Mouse (Mus musculus): ENCODE measurements at regions not wholly inside any gene's neighbourhood (a gene's known extent, or its start where the extent isn't known, plus 50 kb on each side); places are given as distances from the start of the nearest gene placed in this dataset.

DNA sequence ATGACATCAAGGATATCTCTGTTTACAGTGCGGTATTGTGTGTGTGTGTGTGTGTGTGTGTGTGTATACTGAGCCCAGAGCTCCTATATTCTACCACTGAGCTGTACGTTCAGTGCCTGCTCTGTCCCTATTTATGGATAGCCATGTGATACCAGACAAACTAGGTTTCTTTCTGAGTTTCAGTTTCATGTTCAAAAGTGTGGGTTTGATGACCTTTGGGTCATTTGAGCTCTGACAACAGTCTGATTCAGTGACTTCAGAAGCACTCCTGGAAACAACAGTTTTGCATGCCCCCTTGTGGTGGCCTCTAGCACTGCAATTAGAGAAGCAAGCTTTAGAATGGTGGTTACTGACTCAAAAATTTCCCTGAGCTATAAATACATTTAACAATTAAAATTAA lies 50.9 kb upstream of the Tent2 start:
- Histone ChIP-seq H3K4me2 (replicated peaks; ENCODE audit: low read depth) (no peak overlapping the region), H3K9ac (ENCODE audit: low read depth, low read length) (no peak overlapping the region)
- WGBS, result 52% methylated on average over 2 of the region's 2 CpGs

GRCm38 (mm10) chr13:93248711-93249110 lies 50.7 kb upstream of the Homer1 start:
- no peak for TF ChIP-seq CTCF (IDR thresholded peaks at IDR 0.05; ENCODE audit: low read depth)
- Histone ChIP-seq H3K27ac (ENCODE audit: low read depth, low read length) (no peak overlapping the region), H3K4me3 (ENCODE audit: low read depth, low read length) (no peak overlapping the region), H3K9me3 (ENCODE audit: control insufficient read depth) (no peaks in the 10 kb centered on the region), H3K27me3 (replicated peaks; ENCODE audit: control insufficient read depth, insufficient read depth, low read length) (no peaks in the 10 kb centered on the region), H3K4me2 (replicated peaks; ENCODE audit: low read depth) (no peak overlapping the region), H3K9ac (ENCODE audit: low read depth, low read length) (no peak overlapping the region), H3K36me3 (ENCODE audit: control insufficient read depth, insufficient read depth) (no peaks in the 10 kb centered on the region), H3K4me1 (replicated peaks; ENCODE audit: control insufficient read depth, insufficient read depth, low read length) (no peaks in the 10 kb centered on the region)
- no peak for ATAC-seq
- WGBS, result 82% methylated on average over 4 of the region's 4 CpGs

More for the DNA sequence above, 50.9 kb upstream of the Tent2 start:
- Histone ChIP-seq H3K4me1 (replicated peaks; ENCODE audit: control insufficient read depth, insufficient read depth, low read length) (0 out of 2 replicates have a peak, but pooled peaks cover 4% of the 10 kb centered on the region), H3K4me3 (ENCODE audit: low read depth, low read length) (no peak overlapping the region), H3K9me3 (ENCODE audit: control insufficient read depth) (no peaks in the 10 kb centered on the region), H3K27ac (ENCODE audit: low read depth, low read length) (0 out of 2 replicates have a peak overlapping the region, but pooled peaks have one; percentile 35), H3K36me3 (ENCODE audit: control insufficient read depth, insufficient read depth) (no peaks in the 10 kb centered on the region), H3K27me3 (replicated peaks; ENCODE audit: control insufficient read depth, insufficient read depth, low read length) (no peaks in the 10 kb centered on the region)
- peak; percentile 91 for TF ChIP-seq CTCF (IDR thresholded peaks at IDR 0.05; ENCODE audit: low read depth)
- peak; percentile 86 for ATAC-seq
